Mouse (Mus musculus) lung, adult 2 months (tissue): ENCODE data around the gene Cacna2d3.

Source experiments
- CTCF ChIP-seq: fragments of 200-500 bp; IDR thresholded peaks from 2 replicates; pipeline ENCODE4 v1.5.1; 2011; ENCODE audit warnings: mild to moderate bottlenecking, low read length, control low read depth; ENCODE audit not compliant: insufficient read depth
- POLR2A ChIP-seq: fragments of 200-500 bp; IDR thresholded peaks from 2 replicates; pipeline ENCODE4 v1.6.1; 2011; ENCODE audit warnings: low read depth, mild to moderate bottlenecking, control low read depth, low read length, borderline replicate concordance; ENCODE audit errors: extremely low read depth

DNA sequence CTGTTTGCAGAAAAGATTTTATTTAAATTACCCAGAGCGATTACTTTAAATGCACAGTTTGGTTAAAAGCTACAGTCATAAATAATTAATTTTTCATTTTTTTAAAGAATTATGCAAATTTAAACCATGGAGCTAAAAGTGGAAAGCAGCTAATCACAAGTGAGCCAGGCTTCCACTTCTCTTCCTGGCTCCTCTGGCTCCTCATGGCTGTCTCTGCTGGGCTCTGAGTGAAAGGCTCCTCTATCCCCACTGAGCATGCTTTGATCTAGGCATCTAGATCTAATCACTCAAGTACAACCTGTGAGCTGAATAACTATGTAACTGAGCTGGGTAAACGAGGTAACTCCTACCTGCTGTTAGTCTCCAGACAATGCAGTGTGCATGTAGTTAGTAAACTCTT is 577.5 kb downstream of the Cacna2d3 start:
- no peak for TF ChIP-seq CTCF
- no peak for TF ChIP-seq POLR2A
